Mouse (Mus musculus): Measurements from ENCODE around the gene Cyb561d2. TPM values are rescaled to one million over a fixed set of nuclear protein-coding genes. Genes with fewer than 3 reads are reported as not detected.
"Not testable (repeated sequence)": the region's sequence is repeated elsewhere in the genome, so short reads cannot be mapped to it uniquely, and the experiment has no call there.

Gene Cyb561d2
- total RNA-seq, 2 experiments from 2014 or later: 5.5 to 6.2 TPM

DNA sequence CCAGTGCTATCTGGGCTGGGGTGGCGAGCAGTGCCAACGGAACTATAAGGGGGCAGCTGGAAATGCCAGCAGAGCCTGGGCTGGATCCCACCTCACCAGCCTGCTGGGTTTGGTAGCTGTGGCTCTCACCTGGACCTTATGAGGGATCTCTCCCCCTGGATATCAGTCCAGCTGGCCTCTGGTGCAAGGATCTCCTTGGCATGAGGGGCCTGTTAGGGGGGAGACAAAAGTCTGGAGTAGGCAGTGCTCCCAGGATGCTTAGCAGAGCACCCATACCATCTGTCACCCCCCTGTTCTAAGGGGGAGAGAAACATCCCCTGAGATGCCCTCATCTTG is 30.3 kb upstream of the Cyb561d2 start:
- intact Hi-C loops (cut with DNase I): no loop called here
- DNase-seq: no peak

DNA sequence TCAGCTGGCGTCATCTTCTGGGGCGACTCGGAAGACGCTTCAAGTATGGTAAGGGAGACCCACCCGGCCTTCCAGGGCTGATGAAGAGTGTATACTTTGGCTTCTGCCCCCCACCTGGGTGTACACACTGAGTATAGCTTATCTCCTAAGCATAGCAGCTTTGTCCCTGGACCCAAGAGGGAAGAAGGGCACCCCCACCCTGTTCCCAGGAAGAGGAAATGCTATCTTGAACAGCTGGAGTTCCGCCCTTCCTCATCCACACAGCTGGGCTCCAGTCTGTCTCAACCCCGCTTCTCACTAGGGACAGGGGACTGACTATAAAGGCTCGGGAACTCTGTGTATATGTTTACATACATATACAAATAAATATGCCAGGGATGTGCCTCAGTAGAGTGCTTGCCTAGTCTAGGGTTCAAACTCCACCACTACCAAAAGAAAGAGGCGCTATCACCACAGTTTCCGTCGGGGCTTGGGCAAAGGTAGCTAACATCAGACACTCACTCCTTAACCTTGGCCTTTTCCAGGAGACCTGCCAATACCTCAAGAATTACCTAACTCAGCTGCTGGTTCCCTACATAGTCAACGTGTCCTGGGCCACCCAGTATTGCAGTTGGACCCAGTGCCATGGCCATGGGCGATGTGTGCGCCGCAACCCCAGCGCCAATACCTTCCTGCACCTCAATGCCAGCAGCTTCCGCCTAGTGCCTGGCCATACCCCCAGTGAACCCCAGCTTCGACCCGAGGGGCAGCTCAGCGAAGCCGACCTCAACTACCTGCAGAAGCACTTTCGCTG is 29.7 kb upstream of the Cyb561d2 start:
- no peak for DNase-seq

DNA sequence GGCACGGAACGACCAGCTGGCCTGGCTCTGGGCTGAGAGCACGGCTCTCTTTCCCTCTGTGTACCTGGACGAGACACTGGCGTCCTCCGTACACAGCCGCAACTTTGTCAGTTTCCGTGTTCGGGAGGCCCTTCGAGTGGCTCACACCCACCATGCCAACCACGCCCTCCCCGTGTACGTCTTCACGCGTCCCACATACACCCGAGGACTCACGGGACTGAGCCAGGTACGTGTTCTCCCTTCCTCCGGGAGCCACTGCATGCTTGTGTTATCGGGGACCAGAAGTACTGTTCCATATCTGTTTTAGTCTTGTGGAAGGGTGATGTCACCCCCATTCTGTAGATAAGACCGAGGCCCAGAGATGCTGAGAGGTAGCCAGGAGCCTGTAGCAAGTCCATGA is 28.9 kb upstream of the Cyb561d2 start:
- DNase-seq: no peak
- intact Hi-C loops (cut with DNase I): no loop called here

More for the DNA sequence above, 29.7 kb upstream of the Cyb561d2 start:
- intact Hi-C loops (cut with DNase I): no loop called here

DNA sequence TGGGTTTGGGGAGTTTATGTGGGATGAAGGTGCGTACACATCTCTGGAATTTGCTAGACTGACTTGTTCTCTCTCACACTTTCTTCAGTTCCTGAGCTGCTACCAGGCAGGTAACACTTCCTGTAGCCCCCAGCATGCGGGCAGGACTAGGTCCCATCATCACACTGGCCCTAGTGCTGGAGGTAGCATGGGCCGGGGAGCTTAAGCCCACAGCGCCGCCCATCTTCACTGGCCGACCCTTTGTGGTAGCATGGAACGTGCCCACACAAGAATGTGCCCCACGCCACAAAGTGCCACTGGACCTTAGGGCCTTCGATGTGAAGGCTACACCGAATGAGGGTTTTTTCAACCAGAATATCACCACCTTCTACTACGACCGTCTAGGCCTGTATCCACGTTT is 28.0 kb upstream of the Cyb561d2 start:
- no peak for DNase-seq
- intact Hi-C loops (cut with DNase I): no loop called here

- intact Hi-C loops (cut with DNase I): no loop called here
- DNase-seq: no peak
Measured at GRCm38 (mm10) chr9:107569270-107569669, 27.3 kb upstream of the Cyb561d2 start.

- peak; percentile 91 for DNase-seq
- intact Hi-C loops (cut with DNase I): no loop called here
Measured at GRCm38 (mm10) chr9:107568331-107569261, 26.6 kb upstream of the Cyb561d2 start.

DNA sequence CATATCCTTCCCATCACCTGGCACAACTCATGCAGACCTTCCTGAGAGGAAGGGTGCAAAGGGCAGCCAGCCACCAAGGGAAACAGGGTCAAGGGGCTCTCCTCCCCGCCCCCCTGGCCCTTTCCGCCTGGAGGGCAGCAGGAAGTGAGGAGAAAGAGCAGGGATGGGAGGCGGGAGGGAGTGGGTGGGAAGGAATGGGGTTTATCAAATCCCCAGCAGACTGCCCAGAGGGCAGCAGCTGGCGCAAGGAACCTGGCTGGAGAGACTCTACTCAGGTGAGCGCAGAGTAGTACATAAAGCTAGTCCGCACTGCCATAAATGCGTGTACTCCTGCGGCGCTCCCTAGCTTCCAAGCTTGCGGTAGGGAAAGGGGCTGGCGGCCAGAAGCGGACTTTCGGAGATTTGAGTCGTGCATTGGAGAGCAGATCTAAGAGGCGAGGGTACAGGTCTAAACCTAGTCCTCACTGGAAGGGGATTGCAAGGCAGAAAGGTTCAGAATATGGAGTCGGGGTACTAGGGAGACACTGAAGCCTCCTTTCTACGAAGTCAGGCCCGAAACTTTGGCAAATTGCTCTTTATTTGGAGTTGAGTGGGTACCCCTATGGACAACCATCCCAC is 25.8 kb upstream of the Cyb561d2 start, which contains the start of gene Hyal2:
Gene Hyal2 (plus strand): TSS at position 244 of the 618 bp plus-strand sequence.
- peak in 1 of 2 experiments; percentile 48 for DNase-seq
- intact Hi-C loops (cut with DNase I): no loop called here

DNA sequence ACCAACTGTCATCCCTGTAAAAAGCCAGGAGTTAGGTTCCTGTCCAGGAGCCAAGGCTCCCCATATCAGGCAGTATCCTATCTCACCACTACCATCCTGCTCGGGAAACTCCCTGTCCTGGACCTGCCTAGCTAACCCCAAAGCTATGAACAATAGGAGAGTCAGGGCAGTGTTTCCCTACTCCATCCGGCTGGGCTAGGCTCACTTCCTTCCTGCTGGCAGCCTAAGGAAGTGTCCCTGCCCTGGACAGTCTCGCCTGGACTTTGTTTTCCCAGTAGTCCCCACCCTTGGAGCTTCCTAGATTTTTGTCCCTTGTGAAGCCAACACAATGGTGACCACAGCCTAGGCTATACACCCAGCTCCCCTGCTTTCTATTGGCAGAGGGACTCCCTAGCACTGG is 24.9 kb upstream of the Cyb561d2 start:
- DNase-seq: peak; percentile 54 to 63
- intact Hi-C loops (cut with DNase I): no loop called here

- peak; percentile 90 to 91 for DNase-seq
- intact Hi-C loops (cut with DNase I): no loop called here
Measured at GRCm38 (mm10) chr9:107566041-107566709, 24.2 kb upstream of the Cyb561d2 start.

DNA sequence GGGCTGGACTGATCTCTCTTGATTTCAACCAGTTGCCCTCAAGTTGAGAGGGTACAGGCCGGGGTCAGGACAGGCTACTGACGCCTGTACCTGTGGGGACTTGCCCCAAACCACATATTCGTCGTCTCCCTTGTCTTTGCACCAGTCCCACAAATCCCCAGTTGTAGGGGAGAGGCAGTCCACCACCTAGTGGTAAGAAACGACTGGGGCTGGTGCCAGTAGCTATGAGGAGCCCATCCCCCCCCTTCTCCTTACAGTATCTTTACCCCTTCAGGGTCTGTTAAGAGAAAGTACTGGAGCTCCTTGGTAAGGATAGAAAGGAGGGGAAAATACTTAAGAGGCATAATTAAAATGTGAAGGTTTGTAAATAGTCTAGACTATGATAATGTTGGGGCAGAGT is 23.6 kb upstream of the Cyb561d2 start:
- intact Hi-C loops (cut with DNase I); DNase-seq: not testable (repeated sequence)

DNA sequence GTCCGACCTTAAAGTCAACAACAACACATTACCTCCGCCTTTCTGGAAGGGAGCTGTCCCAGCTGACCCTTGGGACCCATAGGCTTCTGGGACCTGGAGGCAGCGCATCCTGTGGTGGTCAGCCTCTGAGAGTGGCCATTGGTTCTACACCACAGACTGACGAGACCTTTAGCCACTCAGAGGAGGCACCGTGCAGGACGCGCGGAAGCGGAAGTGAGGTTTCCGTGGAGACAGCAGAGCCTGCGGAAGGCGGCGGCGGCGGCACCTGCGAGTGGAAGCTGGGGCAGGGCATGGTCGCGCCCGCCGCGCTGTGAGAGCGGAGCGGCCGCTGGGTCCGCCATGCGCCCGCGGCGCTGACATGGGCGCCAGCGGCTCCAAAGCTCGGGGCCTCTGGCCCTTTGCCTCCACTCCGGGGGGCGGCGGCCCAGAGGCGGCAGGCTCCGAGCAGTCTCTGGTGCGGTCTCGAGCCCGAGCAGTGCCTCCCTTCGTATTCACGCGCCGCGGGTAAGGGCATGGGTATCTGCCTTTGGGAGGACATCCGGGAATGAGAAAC is 21.1 kb upstream of the Cyb561d2 start, which contains the start of gene Tusc2:
Gene Tusc2 (plus strand): TSS at position 227 of the 553 bp plus-strand sequence.
- DNase-seq: peak; percentile 97
- intact Hi-C loops (cut with DNase I): no loop called here

DNA sequence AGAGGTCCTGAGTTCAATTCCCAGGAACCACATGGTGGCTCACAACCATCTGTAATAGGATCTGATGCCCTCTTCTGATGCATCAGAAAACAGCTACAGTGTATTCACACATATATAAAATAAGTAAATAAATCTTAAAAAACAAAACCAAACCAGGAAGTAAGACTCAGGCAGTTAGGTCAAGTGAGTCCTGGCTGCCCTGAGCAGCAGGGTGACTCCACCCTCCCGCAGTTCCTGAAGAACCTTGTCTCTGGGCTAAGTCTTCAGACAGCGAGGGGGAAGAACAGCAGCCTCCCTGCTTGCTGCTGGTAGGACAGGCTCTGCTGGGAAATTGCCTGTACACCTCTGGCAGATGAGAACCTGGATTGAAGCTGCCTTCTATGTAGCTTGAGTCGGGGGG is 14.4 kb upstream of the Cyb561d2 start:
- intact Hi-C loops (cut with DNase I): no loop called here

GRCm38 (mm10) chr9:107555701-107556100 is 13.7 kb upstream of the Cyb561d2 start:
- no peak for DNase-seq
- intact Hi-C loops (cut with DNase I): no loop called here

More for the DNA sequence above, 14.4 kb upstream of the Cyb561d2 start:
- no peak for DNase-seq

DNA sequence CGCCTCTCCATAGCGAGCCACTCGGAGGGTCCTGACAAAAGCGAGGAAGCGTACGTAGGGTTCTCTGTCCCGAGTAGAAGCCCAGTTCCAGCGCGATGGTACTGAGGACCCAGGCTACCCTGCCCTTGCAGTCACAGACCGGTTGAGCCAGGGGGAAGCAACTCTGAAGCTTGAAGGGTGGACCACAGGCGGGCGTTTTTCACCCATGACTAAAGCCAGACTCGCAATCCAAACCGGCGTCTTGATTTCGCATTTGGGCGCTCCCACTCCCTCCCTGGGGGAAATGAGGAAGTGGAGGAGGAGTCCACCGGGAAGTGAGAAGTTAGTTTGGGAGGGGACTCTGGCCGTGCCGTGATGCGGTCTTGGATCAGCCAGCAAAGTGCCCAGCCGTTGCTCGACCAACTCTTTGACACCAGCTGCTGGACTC is 13.1 kb upstream of the Cyb561d2 start:
- intact Hi-C loops (cut with DNase I): no loop called here

GRCm38 (mm10) chr9:107554319-107554825 is 12.4 kb upstream of the Cyb561d2 start:
- intact Hi-C loops (cut with DNase I): no loop called here
- DNase-seq: peak; percentile 95 to 96

More for the DNA sequence above, 13.1 kb upstream of the Cyb561d2 start:
- DNase-seq: peak; percentile 86 to 87

- intact Hi-C loops (cut with DNase I): no loop called here
- DNase-seq: peak in 1 of 2 experiments; percentile 51
Measured at GRCm38 (mm10) chr9:107553541-107554318, 11.7 kb upstream of the Cyb561d2 start.

- DNase-seq: no peak
- intact Hi-C loops (cut with DNase I): no loop called here
Measured at GRCm38 (mm10) chr9:107552690-107553393, 10.8 kb upstream of the Cyb561d2 start.

- DNase-seq: no peak
- intact Hi-C loops (cut with DNase I): no loop called here
Measured at GRCm38 (mm10) chr9:107551890-107552355, 9.9 kb upstream of the Cyb561d2 start.

Data from heart, postnatal 10 days (tissue).